Mouse (Mus musculus): ENCODE results near the gene Marc1. TPM values are rescaled to one million over a fixed set of nuclear protein-coding genes. Genes with fewer than 3 reads are reported as not detected.

Gene Marc1
- polyA plus RNA-seq, 1 experiment, result 13.6 TPM

- Histone ChIP-seq H3K4me1 (ENCODE audit: control insufficient read depth, insufficient read depth, insufficient read length, low read length) (peaks cover 8% of the 10 kb centered on the region; the same call in 1 of the 2 replicates), H3K4me3 (ENCODE audit: insufficient read depth, low read depth, low read length) (no peak overlapping the region), H3K27ac (replicated peaks; ENCODE audit: low read depth, low read length) (no peak overlapping the region)
These were observed 25.2 kb upstream of the Marc1 start for GRCm38 (mm10) chr1:184836350-184836749.

GRCm38 (mm10) chr1:184833499-184833898 is 22.4 kb upstream of the Marc1 start:
- Histone ChIP-seq H3K27ac (replicated peaks; ENCODE audit: low read depth, low read length) (no peak overlapping the region), H3K4me3 (ENCODE audit: insufficient read depth, low read depth, low read length) (no peak overlapping the region), H3K4me1 (ENCODE audit: control insufficient read depth, insufficient read depth, insufficient read length, low read length) (peaks cover 9% of the 10 kb centered on the region)

- peaks cover 3% of the 10 kb centered on the region for H3K4me1 ChIP-seq (ENCODE audit: control insufficient read depth, insufficient read depth, insufficient read length, low read length)
- H3K27ac ChIP-seq (replicated peaks; ENCODE audit: low read depth, low read length), result no peak overlapping the region
These were observed 21.1 kb upstream of the Marc1 start for GRCm38 (mm10) chr1:184832211-184832610.

GRCm38 (mm10) chr1:184829897-184830296 is 18.8 kb upstream of the Marc1 start:
- peaks cover 3% of the 10 kb centered on the region for H3K4me1 ChIP-seq (ENCODE audit: control insufficient read depth, insufficient read depth, insufficient read length, low read length)
- H3K4me3 ChIP-seq (ENCODE audit: insufficient read depth, low read depth, low read length), result no peak overlapping the region
- H3K27ac ChIP-seq (replicated peaks; ENCODE audit: low read depth, low read length), result no peak overlapping the region

More at GRCm38 (mm10) chr1:184832211-184832610, 21.1 kb upstream of the Marc1 start:
- H3K4me3 ChIP-seq (ENCODE audit: insufficient read depth, low read depth, low read length), result no peak overlapping the region

GRCm38 (mm10) chr1:184827175-184827701 is 16.1 kb upstream of the Marc1 start:
- no peak overlapping the region for H3K4me3 ChIP-seq (ENCODE audit: insufficient read depth, low read depth, low read length)
- H3K4me1 ChIP-seq (ENCODE audit: control insufficient read depth, insufficient read depth, insufficient read length, low read length), result peaks cover 3% of the 10 kb centered on the region
- H3K27ac ChIP-seq (replicated peaks; ENCODE audit: low read depth, low read length), result no peak overlapping the region

GRCm38 (mm10) chr1:184825093-184825492 is 14.0 kb upstream of the Marc1 start:
- peaks cover under 1% of the 10 kb centered on the region for H3K4me1 ChIP-seq (ENCODE audit: control insufficient read depth, insufficient read depth, insufficient read length, low read length)
- peak overlapping the region; percentile 67 for H3K27ac ChIP-seq (replicated peaks; ENCODE audit: low read depth, low read length)
- no peak overlapping the region for H3K4me3 ChIP-seq (ENCODE audit: insufficient read depth, low read depth, low read length)

GRCm38 (mm10) chr1:184824439-184824851 is 13.3 kb upstream of the Marc1 start:
- Histone ChIP-seq H3K4me1 (ENCODE audit: control insufficient read depth, insufficient read depth, insufficient read length, low read length) (no peaks in the 10 kb centered on the region; the same call in 1 of the 2 replicates), H3K27ac (replicated peaks; ENCODE audit: low read depth, low read length) (peak overlapping the region; percentile 60), H3K4me3 (ENCODE audit: insufficient read depth, low read depth, low read length) (no peak overlapping the region)

GRCm38 (mm10) chr1:184822678-184823077 is 11.6 kb upstream of the Marc1 start:
- Histone ChIP-seq H3K27ac (replicated peaks; ENCODE audit: low read depth, low read length) (0 out of 2 replicates have a peak overlapping the region, but pooled peaks have one; percentile 10), H3K4me1 (ENCODE audit: control insufficient read depth, insufficient read depth, insufficient read length, low read length) (no peaks in the 10 kb centered on the region; the same call in 1 of the 2 replicates), H3K4me3 (ENCODE audit: insufficient read depth, low read depth, low read length) (no peak overlapping the region)

- H3K4me3 ChIP-seq (ENCODE audit: insufficient read depth, low read depth, low read length), result no peak overlapping the region
- H3K4me1 ChIP-seq (ENCODE audit: control insufficient read depth, insufficient read depth, insufficient read length, low read length), result no peaks in the 10 kb centered on the region; the same call in 1 of the 2 replicates
- H3K27ac ChIP-seq (replicated peaks; ENCODE audit: low read depth, low read length), result no peak overlapping the region
These were observed 6.7 kb upstream of the Marc1 start for GRCm38 (mm10) chr1:184817768-184818167.

- Histone ChIP-seq H3K4me3 (ENCODE audit: insufficient read depth, low read depth, low read length) (no peak overlapping the region), H3K4me1 (ENCODE audit: control insufficient read depth, insufficient read depth, insufficient read length, low read length) (peaks cover 21% of the 10 kb centered on the region), H3K27ac (replicated peaks; ENCODE audit: low read depth, low read length) (no peak overlapping the region)
These were observed 670 bp upstream of the Marc1 start for GRCm38 (mm10) chr1:184811716-184812250.

- no peak overlapping the region for H3K4me3 ChIP-seq (ENCODE audit: insufficient read depth, low read depth, low read length)
- H3K4me1 ChIP-seq (ENCODE audit: control insufficient read depth, insufficient read depth, insufficient read length, low read length), result peaks cover 21% of the 10 kb centered on the region
- no peak overlapping the region for H3K27ac ChIP-seq (replicated peaks; ENCODE audit: low read depth, low read length)
These were observed 1.5 kb downstream of the Marc1 start for GRCm38 (mm10) chr1:184809578-184810001.

- H3K4me3 ChIP-seq (ENCODE audit: insufficient read depth, low read depth, low read length), result no peak overlapping the region
- H3K27ac ChIP-seq (replicated peaks; ENCODE audit: low read depth, low read length), result peak overlapping the region; percentile 87
These were observed 2.6 kb downstream of the Marc1 start for GRCm38 (mm10) chr1:184808418-184809012.

GRCm38 (mm10) chr1:184807627-184808417 is 3.3 kb downstream of the Marc1 start:
- Histone ChIP-seq H3K27ac (replicated peaks; ENCODE audit: low read depth, low read length) (peak overlapping the region; percentile 87), H3K4me1 (ENCODE audit: control insufficient read depth, insufficient read depth, insufficient read length, low read length) (peaks cover 21% of the 10 kb centered on the region), H3K4me3 (ENCODE audit: insufficient read depth, low read depth, low read length) (no peak overlapping the region; the same call in 1 of the 2 replicates)

More at GRCm38 (mm10) chr1:184808418-184809012, 2.6 kb downstream of the Marc1 start:
- peaks cover 21% of the 10 kb centered on the region for H3K4me1 ChIP-seq (ENCODE audit: control insufficient read depth, insufficient read depth, insufficient read length, low read length)

GRCm38 (mm10) chr1:184807123-184807522 is 4.0 kb downstream of the Marc1 start:
- no peak overlapping the region for H3K27ac ChIP-seq (replicated peaks; ENCODE audit: low read depth, low read length)
- no peak overlapping the region for H3K4me3 ChIP-seq (ENCODE audit: insufficient read depth, low read depth, low read length)
- peaks cover 21% of the 10 kb centered on the region for H3K4me1 ChIP-seq (ENCODE audit: control insufficient read depth, insufficient read depth, insufficient read length, low read length)

- Histone ChIP-seq H3K4me1 (ENCODE audit: control insufficient read depth, insufficient read depth, insufficient read length, low read length) (peaks cover 21% of the 10 kb centered on the region), H3K27ac (replicated peaks; ENCODE audit: low read depth, low read length) (no peak overlapping the region), H3K4me3 (ENCODE audit: insufficient read depth, low read depth, low read length) (no peak overlapping the region)
These were observed 5.4 kb downstream of the Marc1 start for GRCm38 (mm10) chr1:184805749-184806148.

All from brown adipose tissue, adult 24 weeks (tissue).